Mouse (Mus musculus): ENCODE measurements around the gene Rhot2. TPM values are rescaled to one million over a fixed set of nuclear protein-coding genes. Genes with fewer than 3 reads are reported as not detected.
A peak's percentile ranks its signal among the peaks of the same experiment; 100 is the strongest.

The Rhot2 gene
- polyA plus RNA-seq, 1 experiment, result 206 TPM

GRCm38 (mm10) chr17:25879750-25880149, 35.1 kb upstream of the Rhot2 start:
- TF ChIP-seq POLR2A (IDR thresholded peaks at IDR 0.05; ENCODE audit: control insufficient read depth, extremely low read depth, insufficient read depth, low read length, poor library complexity) (no peak), CTCF (IDR thresholded peaks at IDR 0.05; ENCODE audit: borderline replicate concordance, control insufficient read depth, extremely low read depth, insufficient read depth, low read length, poor library complexity) (no peak)
- DNase-seq, result no peak
- Histone ChIP-seq H3K4me3 (ENCODE audit: control insufficient read depth, insufficient read depth, low read length) (no peak overlapping the region), H3K27me3 (ENCODE audit: control insufficient read depth, insufficient read depth, low read length) (no peaks in the 10 kb centered on the region), H3K4me1 (replicated peaks; ENCODE audit: control insufficient read depth, insufficient read depth, low read length) (peaks cover 9% of the 10 kb centered on the region), H3K36me3 (ENCODE audit: control insufficient read depth, insufficient read depth, low read length) (peaks cover 3% of the 10 kb centered on the region; the same call in 1 of the 2 replicates), H3K27ac (ENCODE audit: control insufficient read depth, insufficient read depth, low read length) (no peak overlapping the region)
- WGBS, result 96% methylated on average over 8 of the region's 8 CpGs

DNA sequence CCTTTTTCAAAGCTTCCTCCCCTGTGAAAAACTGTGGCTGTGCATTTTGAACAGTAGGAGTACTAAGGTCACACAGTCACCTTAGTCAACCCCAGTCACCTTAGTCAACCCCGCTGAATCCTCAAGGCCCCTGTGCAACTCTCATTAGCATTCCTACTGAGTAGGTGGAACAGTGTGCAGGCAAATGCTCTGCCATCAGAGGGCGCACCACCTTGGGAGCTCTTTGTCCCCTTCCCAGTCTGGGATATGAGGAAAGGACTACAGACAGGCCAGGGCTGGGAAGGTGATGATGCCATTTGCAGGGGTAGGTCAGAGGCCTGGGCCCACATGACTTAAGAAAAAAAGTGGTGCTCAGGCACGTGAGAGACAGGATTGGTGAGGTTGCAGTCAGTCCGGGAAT, 34.6 kb upstream of the Rhot2 start:
- Histone ChIP-seq H3K4me3 (ENCODE audit: control insufficient read depth, insufficient read depth, low read length) (no peak overlapping the region), H3K27ac (ENCODE audit: control insufficient read depth, insufficient read depth, low read length) (no peak overlapping the region), H3K4me1 (replicated peaks; ENCODE audit: control insufficient read depth, insufficient read depth, low read length) (peaks cover 13% of the 10 kb centered on the region), H3K36me3 (ENCODE audit: control insufficient read depth, insufficient read depth, low read length) (peaks cover 1% of the 10 kb centered on the region; the same call in 1 of the 2 replicates), H3K27me3 (ENCODE audit: control insufficient read depth, insufficient read depth, low read length) (no peaks in the 10 kb centered on the region)
- DNase-seq, result no peak
- 91% methylated on average over 4 of the region's 4 CpGs for WGBS
- TF ChIP-seq CTCF (IDR thresholded peaks at IDR 0.05; ENCODE audit: borderline replicate concordance, control insufficient read depth, extremely low read depth, insufficient read depth, low read length, poor library complexity) (peak; percentile 36; the same call in 1 of the 2 replicates), POLR2A (IDR thresholded peaks at IDR 0.05; ENCODE audit: control insufficient read depth, extremely low read depth, insufficient read depth, low read length, poor library complexity) (no peak)

DNA sequence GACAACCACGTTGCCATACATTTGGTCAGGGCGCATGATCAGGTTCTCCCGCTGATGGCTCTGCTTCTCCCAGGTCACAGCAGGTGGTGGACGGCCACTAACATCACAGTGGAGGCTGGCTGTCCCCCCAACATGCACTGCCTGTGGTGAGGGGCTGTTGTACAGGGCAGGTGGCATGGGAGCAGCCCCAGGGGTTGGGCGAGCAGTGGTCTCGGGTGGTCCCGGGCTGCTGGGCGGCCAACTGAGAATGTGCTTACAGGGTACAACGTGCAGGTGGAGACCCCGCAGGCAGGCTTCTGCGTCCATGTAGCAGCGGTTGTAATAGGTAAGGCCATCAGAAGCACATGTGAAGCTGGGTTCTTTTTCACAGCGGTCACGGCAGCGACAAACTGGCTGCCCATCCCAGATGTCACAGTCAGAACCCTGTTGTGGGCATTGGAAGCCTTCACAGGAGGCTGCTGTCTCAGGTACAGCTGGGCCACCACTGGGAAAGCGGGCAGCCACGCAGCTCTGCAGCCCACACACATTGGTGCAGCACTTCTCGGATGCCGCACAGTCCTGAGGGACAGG, 34.0 kb upstream of the Rhot2 start:
- H3K36me3 ChIP-seq (ENCODE audit: control insufficient read depth, insufficient read depth, low read length), result no peaks in the 10 kb centered on the region; the same call in 1 of the 2 replicates
- WGBS, result 96% methylated on average over 19 of the region's 19 CpGs
- no peak overlapping the region for H3K4me3 ChIP-seq (ENCODE audit: control insufficient read depth, insufficient read depth, low read length)
- TF ChIP-seq POLR2A (IDR thresholded peaks at IDR 0.05; ENCODE audit: control insufficient read depth, extremely low read depth, insufficient read depth, low read length, poor library complexity) (no peak), CTCF (IDR thresholded peaks at IDR 0.05; ENCODE audit: borderline replicate concordance, control insufficient read depth, extremely low read depth, insufficient read depth, low read length, poor library complexity) (no peak)
- H3K4me1 ChIP-seq (replicated peaks; ENCODE audit: control insufficient read depth, insufficient read depth, low read length), result peaks cover 17% of the 10 kb centered on the region
- no peak overlapping the region for H3K27ac ChIP-seq (ENCODE audit: control insufficient read depth, insufficient read depth, low read length)
- no peaks in the 10 kb centered on the region for H3K27me3 ChIP-seq (ENCODE audit: control insufficient read depth, insufficient read depth, low read length)
- no peak for DNase-seq

DNA sequence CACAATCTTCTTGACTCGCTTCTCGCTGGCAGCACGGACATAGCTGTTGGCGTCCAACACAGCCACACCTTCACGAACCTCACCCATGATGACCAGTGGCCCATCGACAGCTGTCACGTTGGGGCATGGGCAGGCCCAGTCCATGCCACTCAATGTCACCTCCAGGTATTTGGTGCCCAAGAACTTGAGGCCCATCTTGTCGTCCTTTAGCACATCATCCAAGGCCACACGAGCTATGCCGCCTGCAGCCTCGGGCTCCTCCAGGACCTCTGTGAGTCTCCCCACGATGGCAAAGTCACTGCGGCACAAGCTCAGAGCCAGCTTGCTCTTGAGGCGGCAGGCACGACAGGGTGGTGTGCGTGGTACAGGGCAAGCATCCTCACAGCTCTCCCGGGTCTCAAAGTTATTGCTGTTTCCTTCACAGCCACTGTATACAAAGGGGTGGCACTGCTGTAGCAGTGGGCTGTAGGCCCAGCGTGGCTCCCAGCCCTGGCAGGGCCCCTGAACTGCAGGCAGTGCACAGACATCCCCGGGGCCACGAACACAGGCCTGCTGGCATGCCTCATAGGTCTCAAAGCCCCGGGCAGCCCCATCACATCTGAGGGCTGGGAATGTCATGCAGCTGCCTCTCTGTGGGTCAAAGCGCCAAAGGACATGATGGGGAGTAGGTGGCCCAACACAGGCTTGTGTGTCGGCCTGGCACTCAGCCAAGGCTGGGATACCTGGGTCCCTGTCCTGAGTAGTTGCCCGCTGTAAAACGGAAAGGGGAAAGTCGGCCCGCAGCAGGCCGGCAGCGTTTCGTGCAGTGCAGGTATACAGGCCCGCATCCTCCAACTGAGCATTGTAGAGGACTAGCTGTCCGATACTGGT, 33.3 kb upstream of the Rhot2 start:
- 97% methylated on average over 32 of the region's 32 CpGs for WGBS
- TF ChIP-seq CTCF (IDR thresholded peaks at IDR 0.05; ENCODE audit: borderline replicate concordance, control insufficient read depth, extremely low read depth, insufficient read depth, low read length, poor library complexity) (no peak), POLR2A (IDR thresholded peaks at IDR 0.05; ENCODE audit: control insufficient read depth, extremely low read depth, insufficient read depth, low read length, poor library complexity) (no peak)

GRCm38 (mm10) chr17:25877025-25877424, 32.4 kb upstream of the Rhot2 start:
- 94% methylated on average over 3 of the region's 3 CpGs for WGBS
- Histone ChIP-seq H3K27me3 (ENCODE audit: control insufficient read depth, insufficient read depth, low read length) (no peaks in the 10 kb centered on the region), H3K36me3 (ENCODE audit: control insufficient read depth, insufficient read depth, low read length) (no peaks in the 10 kb centered on the region), H3K4me3 (ENCODE audit: control insufficient read depth, insufficient read depth, low read length) (no peak overlapping the region), H3K27ac (ENCODE audit: control insufficient read depth, insufficient read depth, low read length) (no peak overlapping the region), H3K4me1 (replicated peaks; ENCODE audit: control insufficient read depth, insufficient read depth, low read length) (peaks cover 17% of the 10 kb centered on the region)
- DNase-seq, result no peak
- TF ChIP-seq POLR2A (IDR thresholded peaks at IDR 0.05; ENCODE audit: control insufficient read depth, extremely low read depth, insufficient read depth, low read length, poor library complexity), result no peak
- no peak for TF ChIP-seq CTCF (IDR thresholded peaks at IDR 0.05; ENCODE audit: borderline replicate concordance, control insufficient read depth, extremely low read depth, insufficient read depth, low read length, poor library complexity)

More for the DNA sequence above, 33.3 kb upstream of the Rhot2 start:
- no peak overlapping the region for H3K27ac ChIP-seq (ENCODE audit: control insufficient read depth, insufficient read depth, low read length)
- H3K36me3 ChIP-seq (ENCODE audit: control insufficient read depth, insufficient read depth, low read length), result no peaks in the 10 kb centered on the region
- H3K27me3 ChIP-seq (ENCODE audit: control insufficient read depth, insufficient read depth, low read length), result no peaks in the 10 kb centered on the region
- H3K4me1 ChIP-seq (replicated peaks; ENCODE audit: control insufficient read depth, insufficient read depth, low read length), result peaks cover 17% of the 10 kb centered on the region
- no peak for DNase-seq
- H3K4me3 ChIP-seq (ENCODE audit: control insufficient read depth, insufficient read depth, low read length), result no peak overlapping the region

- H3K4me1 ChIP-seq (replicated peaks; ENCODE audit: control insufficient read depth, insufficient read depth, low read length), result peaks cover 17% of the 10 kb centered on the region
- no peaks in the 10 kb centered on the region for H3K36me3 ChIP-seq (ENCODE audit: control insufficient read depth, insufficient read depth, low read length)
- WGBS, result 87% methylated on average over 10 of the region's 10 CpGs
- TF ChIP-seq POLR2A (IDR thresholded peaks at IDR 0.05; ENCODE audit: control insufficient read depth, extremely low read depth, insufficient read depth, low read length, poor library complexity) (no peak), CTCF (IDR thresholded peaks at IDR 0.05; ENCODE audit: borderline replicate concordance, control insufficient read depth, extremely low read depth, insufficient read depth, low read length, poor library complexity) (no peak)
- H3K4me3 ChIP-seq (ENCODE audit: control insufficient read depth, insufficient read depth, low read length), result no peak overlapping the region
- DNase-seq, result no peak
- no peak overlapping the region for H3K27ac ChIP-seq (ENCODE audit: control insufficient read depth, insufficient read depth, low read length)
- no peaks in the 10 kb centered on the region for H3K27me3 ChIP-seq (ENCODE audit: control insufficient read depth, insufficient read depth, low read length)
Measured at GRCm38 (mm10) chr17:25876347-25876915, 31.8 kb upstream of the Rhot2 start.
